Mouse (Mus musculus) CH12.LX (cell line): ENCODE results near the gene Shbg.

Experiments used
- BHLHE40 ChIP-seq: IDR thresholded peaks from 2 replicates; pipeline ENCODE4 v1.6.1; 2011; ENCODE audit warnings: mild to moderate bottlenecking, low read depth, low read length, improper control_type of control experiment
- CTCF ChIP-seq, 2 experiments: IDR thresholded peaks in 1 of 2; conservative IDR thresholded peaks in 1 of 2; 2 replicates each; pipeline ENCODE4 v1.5.1; 2011 to 2012; ENCODE audit warnings: low read depth in 2 of 2, low read length in 2 of 2, improper control_type of control experiment in 1 of 2, inconsistent platforms in 1 of 2, mild to moderate bottlenecking in 1 of 2, moderate library complexity in 1 of 2
- MAFK ChIP-seq: IDR thresholded peaks from 2 replicates; pipeline ENCODE4 v1.6.1; 2011; ENCODE audit warnings: low read length, improper control_type of control experiment; ENCODE audit not compliant: insufficient replicate concordance
- MAZ ChIP-seq: IDR thresholded peaks from 2 replicates; pipeline ENCODE4 v1.6.1; 2012; ENCODE audit warnings: low read depth, mild to moderate bottlenecking, inconsistent platforms, low read length, improper control_type of control experiment, moderate library complexity
- POLR2A ChIP-seq: IDR thresholded peaks from 2 replicates; pipeline ENCODE4 v1.6.1; 2011; ENCODE audit warnings: low read depth, mild to moderate bottlenecking, improper control_type of control experiment, low read length
- RCOR1 ChIP-seq: conservative IDR thresholded peaks from 2 replicates; pipeline ENCODE4 v1.6.1; 2012; ENCODE audit warnings: low read depth, mild to moderate bottlenecking, inconsistent platforms, low read length, improper control_type of control experiment
- TBP ChIP-seq: conservative IDR thresholded peaks from 2 replicates; pipeline ENCODE4 v1.6.1; 2011; ENCODE audit warnings: low read depth, low read length, improper control_type of control experiment
- USF1 ChIP-seq: IDR thresholded peaks from 2 replicates; pipeline ENCODE4 v1.6.1; 2014; ENCODE audit warnings: low read depth, mild to moderate bottlenecking, inconsistent platforms, low read length, improper control_type of control experiment
- ZC3H11A ChIP-seq: IDR thresholded peaks from 2 replicates; pipeline ENCODE4 v1.6.1; 2012; ENCODE audit warnings: low read depth, mild to moderate bottlenecking, inconsistent platforms, low read length, improper control_type of control experiment

DNA sequence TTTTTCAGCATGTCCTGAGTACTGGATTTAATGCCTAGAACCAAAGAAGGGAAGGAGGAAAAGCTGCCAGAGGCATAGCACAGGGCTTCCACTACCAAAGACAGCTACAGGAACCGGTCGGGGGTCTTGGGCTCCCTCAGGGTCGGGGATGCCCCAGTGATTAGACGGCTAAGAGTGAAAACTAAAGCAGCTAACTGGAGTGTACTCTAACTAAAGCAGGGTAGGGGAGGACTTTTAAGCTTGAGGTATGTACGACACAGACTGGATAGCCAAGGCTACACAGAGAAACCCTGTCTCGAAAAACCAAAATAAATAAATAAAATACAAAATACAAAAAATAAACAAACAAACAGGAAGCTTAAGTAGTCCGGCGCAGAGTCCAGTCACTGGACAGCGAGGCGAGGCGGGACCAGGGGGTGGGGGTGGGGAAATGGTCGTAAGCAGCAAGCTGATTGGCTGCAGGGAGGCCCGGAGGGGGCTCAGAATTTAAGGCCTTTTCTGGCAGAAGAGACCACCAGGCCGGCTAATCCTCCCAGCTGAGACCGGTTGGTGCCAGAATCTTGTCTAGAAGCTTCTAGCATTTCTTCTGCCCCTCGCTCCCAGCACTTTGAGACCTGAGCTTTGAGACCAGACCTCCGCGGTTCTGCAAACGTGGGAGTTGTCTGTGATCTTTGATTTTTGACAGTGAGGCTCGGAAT lies 4.0 kb upstream of the Shbg start, which contains the start of gene Sat2:
- no peak for TF ChIP-seq CTCF (conservative IDR thresholded peaks at IDR 0.05 in 1 of 2, IDR thresholded peaks at IDR 0.05 in 1 of 2; ENCODE audit: low read depth in 2 of 2, low read length in 2 of 2)
- no peak for TF ChIP-seq MAZ
- no peak for TF ChIP-seq RCOR1
- no peak for TF ChIP-seq ZC3H11A
- no peak for TF ChIP-seq BHLHE40
- no peak for TF ChIP-seq MAFK
- no peak for TF ChIP-seq USF1
- TF ChIP-seq POLR2A = no peak
- no peak for TF ChIP-seq TBP
